Mouse (Mus musculus): ENCODE data around the gene Gemin6. TPM values are rescaled to one million over a fixed set of nuclear protein-coding genes. Genes with fewer than 3 reads are reported as not detected.

Gene Gemin6
- total and polyA plus RNA-seq, 3 experiments: 19.6 to 25.3 TPM; not detected in 1

DNA sequence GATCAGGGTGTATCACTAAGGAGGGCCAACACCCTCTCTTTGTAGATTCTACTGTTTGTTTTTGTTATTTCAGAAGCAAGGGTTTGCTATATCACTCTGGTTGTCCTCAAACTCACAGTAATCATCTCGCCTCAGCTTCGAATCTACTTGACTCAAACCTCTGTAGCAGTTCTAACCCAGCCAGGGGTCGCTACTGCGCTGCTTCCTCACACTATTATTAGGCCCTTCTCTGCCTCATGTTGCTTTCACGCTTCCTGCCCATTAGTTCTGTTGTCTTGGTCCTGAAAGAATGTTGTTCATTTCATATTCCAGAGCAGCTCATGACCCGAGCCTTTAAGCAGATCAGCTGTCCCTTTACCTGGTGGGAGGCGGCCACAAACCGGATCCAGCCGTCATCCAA is 17.4 kb downstream of the Gemin6 start:
- no peak overlapping the region for H3K4me3 ChIP-seq (ENCODE audit: control insufficient read depth in 1 of 2, insufficient read depth in 1 of 2, low read depth in 2 of 2, low read length in 2 of 2)
- no peaks in the 10 kb centered on the region for H3K4me1 ChIP-seq (ENCODE audit: control insufficient read depth in 1 of 2, insufficient read depth in 2 of 2, low read length in 2 of 2)
- no peak for DNase-seq (ENCODE audit: low read depth, low spot score)
- no peaks in the 10 kb centered on the region for H3K27me3 ChIP-seq (ENCODE audit: control insufficient read depth in 1 of 2, insufficient read depth in 2 of 2, low read length in 2 of 2)
- H3K79me2 ChIP-seq (ENCODE audit: control insufficient read depth, insufficient read depth, low read length, poor library complexity): no peaks in the 10 kb centered on the region
- H3K9ac ChIP-seq (ENCODE audit: control insufficient read depth, low read depth, low read length, poor library complexity, severe bottlenecking): no peak overlapping the region
- no peak overlapping the region for H3K27ac ChIP-seq (ENCODE audit: control insufficient read depth, low read depth, low read length)
- no peaks in the 10 kb centered on the region for H3K9me3 ChIP-seq (replicated peaks; ENCODE audit: insufficient read depth, low read length)
- TF ChIP-seq MAZ (IDR thresholded peaks at IDR 0.05; ENCODE audit: low read depth, low read length) (no peak), RCOR1 (IDR thresholded peaks at IDR 0.05; ENCODE audit: low read depth, low read length) (no peak), ZMIZ1 (IDR thresholded peaks at IDR 0.05; ENCODE audit: low read depth, low read length) (no peak), POLR2AphosphoS2 (IDR thresholded peaks at IDR 0.05; ENCODE audit: low read length) (no peak), ETS1 (IDR thresholded peaks at IDR 0.05; ENCODE audit: low read depth, low read length) (no peak), RAD21 (IDR thresholded peaks at IDR 0.05; ENCODE audit: low read depth, low read length) (no peak), MAFK (IDR thresholded peaks at IDR 0.05; ENCODE audit: borderline replicate concordance, low read depth, low read length) (no peak), MYC (IDR thresholded peaks at IDR 0.05; ENCODE audit: low read depth, low read length) (no peak)
- H3K36me3 ChIP-seq (ENCODE audit: control insufficient read depth in 1 of 2, insufficient read depth in 2 of 2, low read length in 2 of 2): peaks cover 0 to 2% of the 10 kb centered on the region in 2 experiments; a peak in 1 of 4 replicates

DNA sequence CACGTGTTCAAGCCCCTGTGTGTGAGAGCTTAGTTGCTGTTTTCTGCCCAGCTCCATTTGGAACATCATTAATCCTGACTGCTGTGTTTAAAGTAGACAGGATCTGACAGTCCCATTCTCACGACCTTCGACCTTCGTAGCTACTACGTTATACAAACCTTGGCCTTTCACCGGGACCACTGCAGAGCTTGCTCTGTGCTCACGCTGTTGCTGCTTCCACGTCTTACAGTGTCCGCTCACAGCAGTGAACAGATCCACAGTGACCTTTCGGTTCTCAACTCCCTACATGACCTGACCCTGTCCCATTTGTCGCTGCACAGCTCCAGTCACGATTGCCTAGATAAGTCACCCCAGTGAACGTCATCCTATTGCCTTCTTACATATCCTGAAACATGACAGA is 18.9 kb downstream of the Gemin6 start:
- Histone ChIP-seq H3K79me2 (ENCODE audit: control insufficient read depth, insufficient read depth, low read length, poor library complexity) (no peaks in the 10 kb centered on the region), H3K27ac (ENCODE audit: control insufficient read depth, low read depth, low read length) (no peak overlapping the region), H3K36me3 (ENCODE audit: control insufficient read depth in 1 of 2, insufficient read depth in 2 of 2, low read length in 2 of 2) (peaks cover 0 to 2% of the 10 kb centered on the region in 2 experiments; a peak in 1 of 4 replicates), H3K9me3 (replicated peaks; ENCODE audit: insufficient read depth, low read length) (no peaks in the 10 kb centered on the region), H3K4me3 (ENCODE audit: control insufficient read depth in 1 of 2, insufficient read depth in 1 of 2, low read depth in 2 of 2, low read length in 2 of 2) (no peak overlapping the region), H3K27me3 (ENCODE audit: control insufficient read depth in 1 of 2, insufficient read depth in 2 of 2, low read length in 2 of 2) (no peaks in the 10 kb centered on the region), H3K4me1 (ENCODE audit: control insufficient read depth in 1 of 2, insufficient read depth in 2 of 2, low read length in 2 of 2) (no peaks in the 10 kb centered on the region), H3K9ac (ENCODE audit: control insufficient read depth, low read depth, low read length, poor library complexity, severe bottlenecking) (no peak overlapping the region)
- no peak for DNase-seq (ENCODE audit: low read depth, low spot score)
- TF ChIP-seq USF2 (IDR thresholded peaks at IDR 0.05; ENCODE audit: borderline replicate concordance in 1 of 2, insufficient read depth in 1 of 2, low read depth in 1 of 2, low read length in 2 of 2): no peak
- TF ChIP-seq MAZ (IDR thresholded peaks at IDR 0.05; ENCODE audit: low read depth, low read length): no peak
- TF ChIP-seq POLR2AphosphoS5 (IDR thresholded peaks at IDR 0.05; ENCODE audit: borderline replicate concordance, low read depth, low read length): no peak
- no peak for TF ChIP-seq SIN3A (IDR thresholded peaks at IDR 0.05; ENCODE audit: low read length)
- no peak for TF ChIP-seq CTCF (IDR thresholded peaks at IDR 0.05 in 2 of 3, conservative IDR thresholded peaks at IDR 0.05 in 1 of 3; ENCODE audit: control insufficient read depth in 1 of 3, insufficient read depth in 1 of 3, low read depth in 2 of 3, low read length in 3 of 3, poor library complexity in 1 of 3, severe bottlenecking in 1 of 3)
- TF ChIP-seq CHD2 (IDR thresholded peaks at IDR 0.05; ENCODE audit: low read length): no peak
- TF ChIP-seq JUND (IDR thresholded peaks at IDR 0.05; ENCODE audit: low read depth, low read length): no peak
- no peak for TF ChIP-seq ZC3H11A (IDR thresholded peaks at IDR 0.05; ENCODE audit: low read depth, low read length)
- no peak for TF ChIP-seq POLR2A (IDR thresholded peaks at IDR 0.05; ENCODE audit: control insufficient read depth in 1 of 2, insufficient read depth in 1 of 2, low read depth in 1 of 2, low read length in 2 of 2, poor library complexity in 1 of 2)
- TF ChIP-seq KAT2A (conservative IDR thresholded peaks at IDR 0.05; ENCODE audit: low read depth, low read length): no peak
- TF ChIP-seq GABPA (IDR thresholded peaks at IDR 0.05; ENCODE audit: low read depth, low read length): no peak
- no peak for TF ChIP-seq NELFE (IDR thresholded peaks at IDR 0.05; ENCODE audit: low read depth, low read length)
- TF ChIP-seq GATA1 (IDR thresholded peaks at IDR 0.05; ENCODE audit: low read depth, low read length): no peak
- no peak for TF ChIP-seq ELF1 (IDR thresholded peaks at IDR 0.05; ENCODE audit: low read depth, low read length)
- no peak for TF ChIP-seq MAFK (IDR thresholded peaks at IDR 0.05; ENCODE audit: borderline replicate concordance, low read depth, low read length)
- no peak for TF ChIP-seq MYB (IDR thresholded peaks at IDR 0.05; ENCODE audit: low read depth, low read length)
- TF ChIP-seq RAD21 (IDR thresholded peaks at IDR 0.05; ENCODE audit: low read depth, low read length): no peak
- TF ChIP-seq UBTF (IDR thresholded peaks at IDR 0.05; ENCODE audit: borderline replicate concordance, insufficient read depth, low read depth, low read length): no peak
